In genomic region chr1:32946254-32946653, GRCm38 (mm10) we compare ENCODE assay signal across 26 mouse cellular contexts.
DNase-seq lines count a peak whose midpoint lies in the region; ATAC-seq and TF ChIP-seq lines count a peak whose summit lies in the region.
"Had no signal": no experiment of that assay in that cellular context is flagged by ENCODE, and none has a peak within 500 bp of the region (broad histone marks: within the 10 kb centered on the region; RNA-seq: fewer than 3 reads in every experiment).

No protein-coding gene starts in this region.

- peak; percentile 41; the same call in 1 of the 2 replicates for ATAC-seq in forebrain, embryonic 15.5 days (replicated peaks)
- ATAC-seq in hindbrain, postnatal 0 days, result no peak
- ATAC-seq: CD4-positive, CD25-positive, alpha-beta regulatory T cell, adult 4 months; intestine, postnatal 0 days; lung, postnatal 0 days had no signal

- no peak overlapping the region for H3K27ac ChIP-seq in forebrain, embryonic 15.5 days (replicated peaks)
- no peak overlapping the region for H3K27ac ChIP-seq in forebrain, embryonic 10.5 days
- H3K27ac ChIP-seq in hindbrain, postnatal 0 days, result no peak overlapping the region
- H3K27ac ChIP-seq in hindbrain, embryonic 10.5 days, result no peak overlapping the region
- H3K27ac ChIP-seq: embryonic facial prominence, embryonic 13.5 days; heart, embryonic 10.5 days; heart, embryonic 15.5 days; limb, embryonic 13.5 days had no signal

- H3K4me1 ChIP-seq in forebrain, embryonic 15.5 days, result no peaks in the 10 kb centered on the region; the same call in 1 of the 2 replicates
- H3K4me1 ChIP-seq in forebrain, embryonic 10.5 days, result no peaks in the 10 kb centered on the region
- H3K4me1 ChIP-seq in hindbrain, postnatal 0 days (ENCODE audit: insufficient read depth, low read length), result no peaks in the 10 kb centered on the region
- H3K4me1 ChIP-seq in hindbrain, embryonic 10.5 days (replicated peaks), result 0 out of 2 replicates have a peak, but pooled peaks cover 4% of the 10 kb centered on the region
- H3K4me1 ChIP-seq: embryonic facial prominence, embryonic 13.5 days; heart, embryonic 10.5 days; heart, embryonic 15.5 days; limb, embryonic 13.5 days; megakaryocyte, embryonic 14.5 days had no signal

- TF ChIP-seq CTCF in hindbrain, postnatal 0 days (IDR thresholded peaks at IDR 0.05; ENCODE audit: low read depth), result no peak

- no peak overlapping the region for H3K4me2 ChIP-seq in forebrain, embryonic 15.5 days (replicated peaks)
- H3K4me2 ChIP-seq in hindbrain, postnatal 0 days (ENCODE audit: low read depth, low read length), result no peak overlapping the region
- H3K4me2 ChIP-seq: embryonic facial prominence, embryonic 13.5 days; heart, embryonic 15.5 days; limb, embryonic 13.5 days; liver, embryonic 11.5 days had no signal

- H3K4me3 ChIP-seq in forebrain, embryonic 15.5 days, result no peak overlapping the region
- H3K4me3 ChIP-seq in forebrain, embryonic 10.5 days, result no peak overlapping the region
- no peak overlapping the region for H3K4me3 ChIP-seq in hindbrain, postnatal 0 days (ENCODE audit: low read length)
- H3K4me3 ChIP-seq in hindbrain, embryonic 10.5 days, result no peak overlapping the region
- H3K4me3 ChIP-seq: embryonic facial prominence, embryonic 13.5 days; heart, embryonic 10.5 days; heart, embryonic 15.5 days; limb, embryonic 13.5 days; megakaryocyte, embryonic 14.5 days had no signal

- H3K27me3 ChIP-seq in forebrain, embryonic 15.5 days, result no peaks in the 10 kb centered on the region
- no peaks in the 10 kb centered on the region for H3K27me3 ChIP-seq in forebrain, embryonic 10.5 days (ENCODE audit: poor library complexity, severe bottlenecking)
- no peaks in the 10 kb centered on the region for H3K27me3 ChIP-seq in hindbrain, postnatal 0 days (ENCODE audit: insufficient read depth, low read length)
- H3K27me3 ChIP-seq in hindbrain, embryonic 10.5 days (ENCODE audit: insufficient read depth, poor library complexity, severe bottlenecking), result no peaks in the 10 kb centered on the region
- H3K27me3 ChIP-seq: embryonic facial prominence, embryonic 13.5 days; heart, embryonic 15.5 days; limb, embryonic 13.5 days; megakaryocyte, embryonic 14.5 days had no signal

- no peak overlapping the region for H3K9ac ChIP-seq in forebrain, embryonic 15.5 days (replicated peaks)
- H3K9ac ChIP-seq in hindbrain, postnatal 0 days (replicated peaks; ENCODE audit: low read length), result no peak overlapping the region
- H3K9ac ChIP-seq: embryonic facial prominence, embryonic 13.5 days; heart, embryonic 15.5 days; limb, embryonic 13.5 days had no signal

- H3K9me3 ChIP-seq in forebrain, embryonic 15.5 days, result no peaks in the 10 kb centered on the region
- no peaks in the 10 kb centered on the region for H3K9me3 ChIP-seq in forebrain, embryonic 10.5 days
- no peaks in the 10 kb centered on the region for H3K9me3 ChIP-seq in hindbrain, postnatal 0 days (ENCODE audit: low read length)
- H3K9me3 ChIP-seq in hindbrain, embryonic 10.5 days, result no peaks in the 10 kb centered on the region
- H3K9me3 ChIP-seq: embryonic facial prominence, embryonic 13.5 days; heart, embryonic 10.5 days; heart, embryonic 15.5 days; limb, embryonic 13.5 days had no signal

- no peak for DNase-seq in forebrain, embryonic 10.5 days (ENCODE audit: extremely low spot score, low spot score)
- DNase-seq in hindbrain, postnatal 0 days (ENCODE audit: low spot score), result peak; percentile 8
- DNase-seq in hindbrain, embryonic 10.5 days (ENCODE audit: low spot score), result no peak
- DNase-seq in R1 (ENCODE audit: low read depth, low spot score), result peak; percentile 6
- DNase-seq in brain, adult 2 months (ENCODE audit: low read depth, low spot score), result peak; percentile 4
- DNase-seq in kidney, adult 18-20 months, result no peak
- DNase-seq in ovary, postnatal 14 days (ENCODE audit: low spot score), result no peak
- DNase-seq: adrenal gland, adult 8-10 months; cerebellum, adult 11-12 months; gastrocnemius, postnatal 14 days; heart, adult 11 months; kidney, postnatal 25 days; lung, postnatal 4 days; retina, postnatal 1 day; right cerebral cortex, postnatal 14 days; thymus, postnatal 4 days had no signal

- 68% methylated on average over 4 of the region's 4 CpGs for WGBS in forebrain, embryonic 15.5 days
- 79% methylated on average over 4 of the region's 4 CpGs for WGBS in forebrain, embryonic 10.5 days
- WGBS in hindbrain, postnatal 0 days, result 60% methylated on average over 4 of the region's 4 CpGs
- 80% methylated on average over 4 of the region's 4 CpGs for WGBS in hindbrain, embryonic 10.5 days

- H3K36me3 ChIP-seq in forebrain, embryonic 15.5 days, result no peaks in the 10 kb centered on the region
- H3K36me3 ChIP-seq in forebrain, embryonic 10.5 days (replicated peaks), result no peaks in the 10 kb centered on the region
- no peaks in the 10 kb centered on the region for H3K36me3 ChIP-seq in hindbrain, postnatal 0 days (ENCODE audit: insufficient read depth, low read length)
- no peaks in the 10 kb centered on the region for H3K36me3 ChIP-seq in hindbrain, embryonic 10.5 days
- H3K36me3 ChIP-seq: embryonic facial prominence, embryonic 13.5 days; heart, embryonic 10.5 days; heart, embryonic 15.5 days; limb, embryonic 13.5 days had no signal

Comparison
In these comparisons a context has a peak if more than half of its experiments do, and no peak if none do; other contexts are left out.
1. DNase-seq: peak in hindbrain, postnatal 0 days (single experiment), R1 (single experiment) and brain, adult 2 months (single experiment); none in forebrain, embryonic 10.5 days (single experiment), hindbrain, embryonic 10.5 days (single experiment), kidney, adult 18-20 months (single experiment) and ovary, postnatal 14 days (single experiment).